Mouse (Mus musculus) cerebral cortex, adult 2 months (tissue): ENCODE results near the gene Tesmin.

Source experiments
- WGBS: fragments of 180-500 bp; shearing (Covaris S2); methylation state at CpG from one replicate; pipeline ENCODE4 v1.1.7; 2018; 5-methylcytosine and 5-hydroxymethylcytosine counted together

The Tesmin gene

DNA sequence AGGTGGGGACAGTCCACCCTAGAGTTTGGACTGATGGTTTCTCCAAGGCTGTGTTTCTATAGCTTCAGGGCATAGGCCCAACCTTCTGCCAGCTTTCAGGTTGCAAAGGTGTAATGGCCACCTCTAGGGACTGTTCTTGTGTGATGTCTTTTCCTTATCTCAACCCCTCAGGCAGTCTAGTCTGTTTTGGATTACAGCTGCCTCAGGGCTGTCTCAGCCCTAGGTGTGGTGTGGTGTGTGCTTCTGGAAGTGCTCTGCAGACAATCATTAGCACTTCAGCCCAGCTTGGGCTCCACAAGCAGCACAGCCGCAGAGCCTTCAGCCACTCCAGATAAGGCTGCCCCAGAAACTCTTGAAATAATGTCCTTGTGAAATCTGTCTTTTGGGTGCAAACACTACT, 3.7 kb downstream of the Tesmin start:
- 89% methylated on average over 1 of the region's 1 CpGs for WGBS

DNA sequence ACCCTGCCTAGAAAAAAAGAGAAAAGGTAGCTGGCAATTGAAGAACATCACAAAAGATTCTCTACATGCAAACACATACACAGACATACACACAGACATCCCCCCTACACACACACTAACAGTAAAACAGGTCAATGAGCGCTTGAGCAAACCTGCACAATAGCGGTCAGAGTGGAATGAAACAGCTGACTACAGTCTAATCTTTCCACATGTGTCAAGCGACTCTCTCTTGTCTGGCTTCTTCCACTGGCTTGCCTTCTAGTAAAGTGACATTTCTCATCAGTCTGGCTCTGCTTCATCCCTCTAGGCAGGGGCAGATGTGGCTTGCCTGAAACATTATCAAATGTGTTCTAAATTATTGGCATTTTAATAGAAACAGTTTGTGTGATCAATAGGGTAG, 5.6 kb downstream of the Tesmin start:
- WGBS = 94% methylated on average over 3 of the region's 3 CpGs

DNA sequence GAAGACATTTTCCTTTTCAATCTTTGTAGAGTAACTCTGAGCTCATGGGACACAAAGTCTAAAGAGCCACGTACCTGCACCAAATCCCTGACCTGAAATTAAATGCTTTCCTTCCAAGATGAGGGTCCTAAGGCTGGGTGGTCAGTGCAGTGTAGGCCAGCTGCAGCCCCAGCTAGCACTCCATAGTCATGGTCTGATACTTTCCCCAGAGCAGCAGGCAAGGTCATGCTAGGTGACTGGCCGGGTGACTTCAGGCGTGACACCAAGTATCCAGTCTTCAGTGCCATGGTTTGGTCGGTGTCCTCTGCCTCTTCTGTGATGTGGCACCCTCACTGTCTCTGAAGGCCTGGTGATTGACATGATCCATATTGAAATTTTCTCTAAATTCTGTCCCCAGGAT, 11.4 kb downstream of the Tesmin start:
- WGBS = 95% methylated on average over 4 of the region's 4 CpGs

DNA sequence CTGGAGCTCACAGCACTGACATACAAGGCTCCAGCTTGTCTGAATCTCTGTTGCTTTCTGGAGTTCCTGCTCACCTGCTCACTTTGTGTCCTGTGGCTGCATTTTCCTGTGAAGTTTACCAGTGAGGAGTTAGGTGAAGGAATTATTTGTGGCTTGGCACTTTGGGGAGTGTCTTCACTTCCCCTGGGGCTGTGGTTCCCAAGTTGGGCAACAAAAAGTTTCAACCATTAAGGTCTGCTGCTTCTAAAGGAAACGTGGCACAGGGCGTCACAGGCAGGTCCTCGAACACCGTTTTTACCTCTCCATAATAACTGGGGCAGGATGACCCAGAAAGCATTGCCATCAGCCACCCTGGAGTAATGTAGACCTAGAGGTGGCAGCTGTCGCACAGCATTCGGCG, 12.8 kb downstream of the Tesmin start:
- WGBS = 85% methylated on average over 7 of the region's 7 CpGs

DNA sequence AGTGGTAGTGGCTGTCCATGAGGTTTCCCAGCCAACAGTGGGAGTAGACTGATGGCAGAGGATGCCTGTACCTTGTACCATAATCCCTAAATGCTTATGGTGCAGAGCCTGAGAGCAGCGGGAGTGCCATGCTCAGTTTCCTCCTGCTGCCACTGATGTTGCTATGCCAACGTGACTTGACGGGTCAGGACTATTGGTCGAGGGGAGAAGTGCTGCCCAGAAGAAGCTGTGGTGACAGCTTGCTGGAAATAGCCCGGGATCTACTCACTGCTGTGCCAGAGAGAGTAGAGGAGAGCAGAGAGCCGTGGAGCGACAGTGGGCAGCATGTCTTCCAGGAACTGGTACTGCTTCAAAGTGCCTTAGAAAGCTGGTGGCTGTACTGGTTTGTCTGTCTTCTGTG, 13.3 kb downstream of the Tesmin start:
- WGBS = 37% methylated on average over 7 of the region's 7 CpGs

DNA sequence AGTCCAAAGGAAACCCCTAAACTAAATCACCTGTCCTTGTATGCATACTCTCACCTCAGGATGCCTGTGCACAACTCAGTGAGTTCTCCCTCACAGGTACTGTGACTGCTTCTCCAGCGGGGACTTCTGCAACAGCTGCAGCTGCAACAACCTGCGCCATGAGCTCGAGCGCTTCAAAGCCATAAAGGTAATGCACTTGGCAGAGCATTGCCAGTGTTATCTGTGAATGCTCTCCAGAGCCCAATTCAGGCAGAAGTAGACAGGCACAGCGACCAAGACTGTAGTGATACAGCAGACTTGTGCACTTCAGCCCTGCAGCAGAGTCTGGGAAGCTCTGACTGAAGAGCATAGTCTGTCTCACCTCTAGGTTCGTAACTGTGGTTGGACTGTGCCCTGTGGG, 13.7 kb downstream of the Tesmin start:
- WGBS = 92% methylated on average over 6 of the region's 6 CpGs

DNA sequence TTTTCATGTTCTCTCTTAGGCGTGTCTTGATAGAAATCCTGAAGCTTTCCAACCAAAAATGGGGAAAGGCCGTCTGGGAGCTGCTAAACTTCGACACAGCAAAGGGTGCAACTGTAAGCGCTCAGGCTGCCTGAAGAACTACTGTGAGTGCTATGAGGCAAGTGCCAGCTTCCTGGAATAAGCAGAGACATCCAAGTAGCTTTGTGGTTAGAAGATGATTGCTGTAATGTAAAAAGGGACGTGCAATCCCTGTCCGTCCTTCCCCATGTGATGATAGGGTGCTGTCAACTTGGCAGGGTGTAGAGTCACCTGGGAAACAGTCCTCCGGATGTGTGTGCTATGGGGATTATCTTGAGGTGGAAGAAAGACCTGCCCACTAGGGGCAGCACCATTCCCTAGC, 15.4 kb downstream of the Tesmin start:
- WGBS = 84% methylated on average over 7 of the region's 7 CpGs

DNA sequence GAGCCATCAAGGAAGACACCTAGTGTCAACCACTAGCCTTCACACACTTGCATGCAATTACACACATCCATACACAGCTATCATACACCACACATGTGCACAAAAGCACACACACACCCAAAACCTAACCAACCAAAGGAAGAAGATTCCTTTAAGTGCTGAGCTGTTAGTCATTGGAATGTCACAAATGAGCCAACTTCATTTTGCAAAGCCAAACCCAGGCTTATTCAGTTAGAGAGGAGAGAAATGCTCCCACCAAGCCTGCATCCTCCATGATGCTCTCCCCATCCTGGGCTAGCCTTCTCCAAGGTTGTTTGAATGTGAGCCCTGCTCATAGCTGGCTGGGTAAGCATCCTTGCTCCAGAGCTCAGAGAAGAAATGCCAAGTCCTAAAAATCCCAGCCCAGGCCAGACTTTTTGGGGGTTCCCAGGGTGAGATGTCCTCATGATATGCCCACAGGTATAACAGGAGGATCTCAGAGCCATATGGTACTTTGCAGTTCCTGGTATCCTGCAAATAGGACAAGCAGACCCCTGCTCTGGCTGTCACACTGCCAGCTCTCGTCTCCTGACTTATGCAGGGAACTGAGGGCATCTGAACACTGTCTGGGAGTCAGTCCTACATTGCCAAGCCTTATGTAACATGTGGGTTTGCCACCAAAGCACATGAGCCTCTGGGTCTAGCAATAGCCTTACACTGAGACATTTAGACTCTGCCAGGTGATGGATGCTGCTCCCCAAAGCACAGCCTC, 17.0 kb downstream of the Tesmin start:
- 50% methylated on average over 1 of the region's 1 CpGs for WGBS

DNA sequence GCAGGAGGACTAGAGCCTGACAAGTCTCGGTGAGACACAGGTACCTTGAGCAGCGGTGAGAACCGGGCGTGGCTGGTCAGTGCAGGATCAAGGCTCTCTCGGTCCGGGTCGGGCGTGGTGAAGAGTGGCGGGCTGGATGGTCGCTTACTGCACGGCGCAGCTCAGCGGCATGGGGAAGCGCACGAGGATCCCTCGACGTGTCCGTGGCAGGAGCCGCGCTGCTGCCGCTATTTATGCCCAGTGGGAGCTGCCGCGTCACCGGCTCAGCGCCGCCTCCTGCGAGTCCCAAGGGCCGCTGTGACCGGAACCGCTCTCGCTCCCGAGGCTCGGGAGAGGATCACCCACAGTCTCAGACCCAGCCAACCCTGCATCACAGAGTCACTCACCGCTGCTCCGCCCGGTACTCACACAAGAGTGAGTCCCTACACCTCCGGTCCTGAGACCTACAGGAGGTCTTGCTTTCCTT, 25.6 kb downstream of the Tesmin start, which contains the start of gene Gal:
Gene Gal (minus strand): TSS at position 277 of the 466 bp plus-strand sequence.
- WGBS = 5% methylated on average over 37 of the region's 37 CpGs

DNA sequence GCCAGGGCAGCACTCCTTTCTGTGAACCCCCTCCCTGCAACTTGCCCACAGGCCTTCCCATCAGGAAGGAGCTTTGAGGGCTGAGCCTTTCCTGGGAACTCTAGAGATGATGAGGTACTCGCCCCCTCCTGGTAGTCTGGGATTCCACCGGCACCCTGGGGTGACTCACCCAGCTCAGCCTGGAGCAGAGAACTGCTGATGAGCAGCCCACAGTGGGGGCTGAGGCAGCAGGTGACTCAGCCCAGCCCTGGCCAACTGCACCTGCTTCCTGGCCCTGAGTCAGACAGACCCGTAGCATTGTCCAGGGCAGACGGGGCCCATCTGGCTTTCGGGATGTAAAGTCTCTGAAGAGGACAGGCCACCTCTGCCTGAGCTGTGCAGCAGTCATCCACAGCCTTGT, 30.6 kb downstream of the Tesmin start:
- WGBS = 48% methylated on average over 5 of the region's 5 CpGs

DNA sequence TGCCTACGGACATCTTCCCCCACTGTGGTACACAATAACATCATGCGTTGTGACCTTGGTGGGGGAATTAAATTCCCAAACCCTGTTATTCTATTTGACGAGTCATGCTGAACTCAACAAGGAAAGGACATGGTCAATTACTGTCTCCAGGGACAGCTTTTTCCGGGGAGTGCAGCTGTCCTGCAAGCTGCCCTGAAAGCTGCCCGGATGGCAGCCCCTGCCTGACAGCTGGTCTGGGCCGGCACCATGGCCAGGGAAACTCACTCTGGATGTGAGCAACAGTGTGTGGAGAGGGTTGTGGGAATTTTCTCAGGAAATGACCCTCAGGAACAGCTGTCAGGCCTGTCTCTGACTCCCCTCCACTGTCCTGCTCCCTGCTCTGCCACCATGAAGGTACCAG, 33.8 kb downstream of the Tesmin start:
- WGBS = 67% methylated on average over 6 of the region's 6 CpGs

DNA sequence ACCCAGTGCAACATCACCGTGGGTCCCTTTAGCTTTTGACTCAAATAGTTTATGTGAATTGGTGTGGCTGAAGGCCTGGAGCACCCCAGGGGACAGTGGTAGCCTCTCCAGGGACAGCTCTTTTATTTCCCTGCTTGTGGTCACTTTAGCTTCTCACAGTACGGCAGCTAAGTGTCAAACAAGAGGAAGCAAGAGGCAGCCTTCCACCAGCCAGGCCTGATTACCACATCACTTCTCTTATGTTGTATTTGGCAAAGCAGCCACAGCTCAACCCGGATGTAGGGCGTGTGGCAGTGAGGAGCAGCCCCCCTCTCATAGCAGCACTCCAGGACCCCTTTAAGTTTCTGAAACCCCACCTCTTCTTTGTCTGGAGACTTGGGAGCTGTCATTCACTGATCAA, 34.3 kb downstream of the Tesmin start:
- WGBS = 69% methylated on average over 4 of the region's 4 CpGs

DNA sequence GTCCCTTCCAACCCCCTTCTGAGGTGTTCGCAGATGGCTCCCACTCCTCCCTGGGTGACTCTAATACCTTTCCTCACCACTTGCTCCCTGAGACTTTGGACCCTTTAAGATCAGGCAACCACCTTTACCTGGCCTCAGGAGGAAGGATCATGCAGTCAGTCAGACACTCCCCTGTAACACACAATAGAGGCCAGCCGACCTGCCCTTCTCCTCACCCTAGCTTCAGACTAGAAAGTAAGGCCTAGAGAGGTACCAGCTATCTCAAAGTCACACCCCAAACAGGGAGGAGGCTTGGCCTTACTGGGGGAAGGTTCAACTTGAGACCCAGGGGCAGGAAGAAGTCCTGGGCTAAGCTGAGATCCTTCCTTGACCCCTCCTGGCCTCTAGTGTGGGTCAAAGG, 35.6 kb downstream of the Tesmin start:
- WGBS = 85% methylated on average over 2 of the region's 2 CpGs

DNA sequence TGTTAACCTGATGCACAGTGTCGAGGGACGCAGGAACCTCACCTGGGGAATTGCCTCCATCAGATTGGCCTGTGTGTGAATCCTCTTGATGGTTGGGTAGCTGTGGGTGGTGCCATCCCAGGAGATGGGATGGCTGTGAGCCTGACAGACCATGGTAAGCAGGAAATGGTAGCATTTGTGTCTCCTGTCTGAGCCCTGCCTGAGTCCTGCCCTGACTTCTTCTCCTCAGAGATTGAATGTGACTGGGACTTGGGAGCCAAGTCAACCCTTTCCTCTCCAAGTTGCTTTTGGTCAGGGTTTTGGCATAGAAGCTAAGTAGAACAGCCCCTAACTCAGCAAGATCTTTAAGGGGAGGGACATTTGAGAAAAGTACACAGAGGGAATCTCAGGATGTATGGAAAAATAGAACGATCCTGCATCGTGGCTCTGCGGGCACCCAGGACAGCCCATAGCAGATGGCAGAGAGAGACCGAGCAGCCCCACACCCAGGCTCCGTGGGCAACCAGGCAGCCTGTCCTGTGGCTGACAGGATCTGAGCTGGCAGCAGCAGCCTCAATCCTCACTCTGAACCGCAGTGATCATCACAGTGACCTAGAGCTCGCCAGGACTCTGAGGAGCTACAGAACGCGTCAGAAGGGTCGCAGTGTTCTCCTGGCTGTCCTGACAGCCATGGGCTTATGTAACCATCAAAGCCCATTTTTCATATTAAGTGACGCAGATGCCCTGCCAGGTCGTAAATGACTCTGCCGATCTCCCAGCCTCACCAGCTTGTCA, 39.6 kb downstream of the Tesmin start:
- 72% methylated on average over 15 of the region's 15 CpGs for WGBS

DNA sequence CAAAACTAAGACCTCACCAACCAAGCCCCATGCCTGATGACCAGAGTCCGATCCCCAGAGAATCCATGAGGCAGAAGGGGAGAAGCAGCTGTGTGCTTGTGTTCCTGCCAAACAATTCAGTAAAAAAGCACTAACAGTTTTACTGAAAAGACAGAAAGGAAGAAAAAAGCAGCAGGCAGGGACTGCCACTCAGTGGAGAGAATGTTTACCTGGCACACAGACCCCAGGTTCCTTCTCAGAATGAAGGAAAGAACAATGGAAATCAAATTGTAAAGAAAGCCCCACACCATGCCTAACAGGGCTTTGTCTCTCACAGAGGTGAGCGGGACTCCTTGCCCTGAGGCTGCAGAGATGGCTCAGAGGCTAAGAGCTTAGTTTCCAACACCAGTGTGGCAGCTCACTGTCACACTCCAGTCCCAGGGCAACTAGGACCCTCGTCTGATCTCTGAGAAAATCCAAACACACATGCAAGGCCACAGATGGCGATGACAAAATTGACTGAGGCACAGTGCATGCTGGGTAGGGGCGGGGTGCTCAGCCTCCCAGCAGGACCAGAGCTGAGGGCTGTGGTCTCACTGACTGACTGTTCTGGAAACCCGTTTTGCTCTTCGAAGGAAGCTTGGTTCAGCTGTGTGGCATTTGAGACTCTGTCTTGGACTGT, 40.6 kb downstream of the Tesmin start:
- WGBS = 54% methylated on average over 7 of the region's 7 CpGs

DNA sequence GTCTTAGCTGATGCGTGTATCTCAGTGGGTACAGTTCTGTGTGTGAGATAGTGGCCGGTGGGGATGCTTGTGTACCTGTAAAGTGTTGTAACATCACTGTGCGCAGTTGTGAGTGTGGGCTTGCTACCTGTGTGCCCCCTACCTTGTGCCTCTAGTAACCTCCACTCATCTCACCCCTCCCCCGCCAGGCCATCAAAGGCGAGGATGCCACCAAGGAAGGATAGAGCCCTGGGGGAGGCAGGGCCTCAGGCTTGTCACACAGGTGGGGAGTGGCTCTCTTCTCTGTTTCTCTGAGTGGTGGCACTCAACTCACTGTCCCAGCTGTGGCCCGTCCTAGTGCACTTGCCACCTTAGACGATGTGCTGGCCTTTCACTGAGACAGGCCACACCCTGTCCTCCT, 42.4 kb downstream of the Tesmin start:
- WGBS = 87% methylated on average over 7 of the region's 7 CpGs

DNA sequence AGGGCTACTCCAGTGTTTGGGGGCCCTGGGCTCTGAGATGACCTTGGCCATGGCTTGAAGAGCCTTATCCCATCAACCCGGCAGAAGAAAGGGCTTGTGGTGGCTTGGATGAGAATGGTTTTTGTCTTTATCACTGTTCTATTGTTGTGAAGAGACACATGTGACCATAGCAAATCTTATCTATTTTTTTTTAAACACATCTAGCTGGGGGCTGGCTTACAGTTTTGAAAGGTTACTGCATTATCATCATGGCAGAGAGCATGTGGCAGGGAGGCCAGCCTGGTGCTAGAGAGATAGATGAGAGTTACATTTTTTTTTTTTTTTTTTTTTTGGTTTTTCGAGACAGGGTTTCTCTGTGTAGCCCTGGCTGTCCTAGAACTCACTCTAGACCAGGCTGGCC, 43.3 kb downstream of the Tesmin start:
- whole genome bisulfite sequencing = 84% methylated on average over 1 of the region's 2 CpGs

DNA sequence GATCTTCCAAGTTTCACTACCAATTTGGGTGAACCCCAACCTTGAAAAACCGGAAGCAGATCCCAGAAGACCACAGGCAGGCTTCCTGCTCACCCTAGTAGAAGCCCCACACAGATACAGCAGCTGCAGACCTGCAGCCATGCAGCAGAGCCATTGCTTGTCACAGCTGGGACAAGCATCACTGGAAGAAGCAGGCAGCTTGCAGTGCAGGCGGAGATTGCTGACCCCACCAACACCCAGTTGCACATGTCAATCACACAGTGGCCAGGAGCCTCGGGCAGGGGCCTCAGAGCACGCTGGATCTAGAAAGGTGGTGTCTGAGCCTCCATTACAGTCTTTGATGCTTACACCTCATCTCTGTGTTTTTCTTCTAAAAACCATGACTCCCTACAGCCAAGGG, 45.5 kb downstream of the Tesmin start:
- 63% methylated on average over 4 of the region's 4 CpGs for WGBS

DNA sequence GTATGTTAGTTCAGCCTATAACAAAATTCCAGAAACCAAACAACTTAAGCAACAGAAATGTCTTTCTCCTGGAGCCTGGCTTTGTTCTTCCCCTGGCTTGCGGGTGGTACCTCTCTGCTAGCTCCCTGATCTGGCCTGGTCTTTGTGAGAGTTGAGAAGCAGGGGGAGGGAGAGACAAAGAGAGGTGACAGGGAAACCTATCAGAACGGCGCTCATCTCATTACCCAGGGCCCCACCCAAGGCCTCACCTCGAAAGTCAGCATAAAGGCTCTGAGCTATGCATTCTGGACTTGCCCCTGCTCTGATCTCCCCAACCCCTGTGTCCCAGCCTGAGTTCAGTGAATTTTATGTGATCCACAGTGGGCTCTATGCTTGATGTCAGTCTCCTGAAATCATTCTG, 46.0 kb downstream of the Tesmin start:
- WGBS = 72% methylated on average over 4 of the region's 4 CpGs

DNA sequence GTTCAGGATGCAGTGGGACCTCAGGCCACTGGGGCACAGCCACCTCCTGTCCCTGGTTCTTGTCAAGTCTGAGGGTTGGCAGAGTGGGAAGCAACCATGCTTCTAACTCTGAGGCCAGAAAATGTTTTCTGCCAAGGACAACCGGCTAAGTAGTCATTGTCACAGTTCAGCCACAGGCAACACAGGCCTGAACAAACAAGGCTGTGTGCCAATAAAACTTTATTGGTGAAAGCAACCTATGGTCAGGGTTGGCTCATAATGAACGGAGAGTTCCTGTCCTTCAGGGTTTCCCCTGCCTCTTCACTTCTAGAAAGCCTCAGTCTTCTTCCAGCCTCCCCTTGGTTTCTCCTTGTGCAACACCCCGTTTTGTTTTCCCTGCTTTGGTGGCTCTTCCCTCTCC, 47.2 kb downstream of the Tesmin start:
- WGBS = 75% methylated on average over 3 of the region's 3 CpGs

DNA sequence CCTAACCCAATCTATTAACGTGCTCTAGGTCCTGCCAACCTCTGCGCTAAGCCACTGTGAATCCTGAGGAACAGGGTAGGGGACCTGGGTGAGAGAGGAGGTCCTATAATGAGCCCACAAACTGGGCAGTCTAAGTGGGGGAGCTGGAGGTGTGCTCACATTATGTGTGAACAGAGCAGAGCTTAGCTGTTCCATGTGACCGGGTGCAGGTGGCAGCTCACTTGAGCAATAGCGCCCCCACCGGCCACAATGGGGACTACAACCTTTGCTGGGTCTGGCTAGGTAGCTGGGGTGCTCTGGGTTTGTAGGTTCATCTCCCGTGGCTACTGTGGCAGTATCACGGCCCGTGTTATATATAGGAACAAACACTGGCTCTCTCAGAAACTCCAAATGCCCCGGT, 48.2 kb downstream of the Tesmin start:
- whole genome bisulfite sequencing = 57% methylated on average over 9 of the region's 9 CpGs

DNA sequence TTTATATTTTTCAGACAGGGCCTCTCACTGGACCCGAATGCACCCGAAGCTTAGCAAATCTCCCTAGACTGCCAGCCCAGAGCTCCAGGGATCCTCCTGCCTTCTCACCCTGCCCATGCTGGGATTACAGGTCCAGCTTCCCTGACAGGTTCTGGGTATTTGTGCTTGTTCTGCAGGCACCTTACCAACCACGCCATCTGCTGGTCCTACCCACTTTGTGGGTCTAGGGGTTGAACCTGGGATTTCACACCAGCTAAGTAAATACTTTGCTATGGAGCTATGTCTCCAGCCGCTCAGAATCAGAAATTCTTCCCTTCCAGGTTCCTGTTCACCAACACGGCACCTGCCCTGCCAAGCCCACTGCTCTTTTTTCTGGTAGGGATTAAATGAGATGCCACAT, 49.3 kb downstream of the Tesmin start:
- WGBS = 75% methylated on average over 5 of the region's 5 CpGs

DNA sequence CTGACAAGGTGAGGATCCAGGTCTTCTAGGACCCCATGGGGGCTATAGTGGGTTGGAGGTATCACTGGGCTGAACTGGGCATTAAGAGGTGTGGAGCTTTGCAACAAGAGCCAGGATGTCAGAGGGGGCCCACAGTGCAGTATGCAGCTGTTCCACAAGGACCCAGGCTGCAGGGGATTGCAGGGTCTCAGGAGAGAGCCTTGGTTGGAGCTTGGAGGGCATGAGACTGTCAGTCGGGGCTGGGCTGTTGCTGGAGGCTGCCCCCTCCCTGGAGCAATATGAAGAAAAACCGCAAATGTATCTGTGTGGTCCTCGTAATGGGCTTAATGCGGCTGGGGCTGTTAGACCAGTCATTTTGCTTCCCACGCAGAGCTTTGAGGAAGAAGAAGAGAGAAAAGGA, 52.0 kb downstream of the Tesmin start:
- WGBS = 51% methylated on average over 5 of the region's 5 CpGs
